Mouse (Mus musculus) neural tube, embryonic 15.5 days (tissue): ENCODE data around the gene Coq9. TPM values are rescaled to one million over a fixed set of nuclear protein-coding genes. Genes with fewer than 3 reads are reported as not detected.

Source experiments
- ATAC-seq: fragments of 200-750 bp; cut with Nextera tagmentation; 2 replicates; pipeline ENCODE4 v1.8.0; 2017; ENCODE audit warnings: mild to moderate bottlenecking, moderate TSS enrichment, moderate library complexity; ENCODE audit not compliant: low FRiP score
- H3K27ac ChIP-seq: fragments of 300-500 bp; sonication (generic); replicated peaks from 2 replicates; pipeline ENCODE4 v1.5.1; 2015; ENCODE audit warnings: mild to moderate bottlenecking, inconsistent platforms
- H3K27me3 ChIP-seq: fragments of 300-500 bp; sonication (generic); replicated peaks from 2 replicates; pipeline ENCODE4 v1.6.1; 2015; ENCODE audit warnings: inconsistent platforms
- H3K36me3 ChIP-seq: fragments of 300-500 bp; sonication (generic); 2 replicates; pipeline ENCODE4 v1.6.1; 2015; ENCODE audit warnings: inconsistent platforms
- H3K4me1 ChIP-seq: fragments of 300-500 bp; sonication (generic); 2 replicates; pipeline ENCODE4 v1.6.1; 2015; ENCODE audit warnings: inconsistent platforms
- H3K4me2 ChIP-seq: fragments of 300-500 bp; sonication (generic); 2 replicates; pipeline ENCODE4 v1.6.1; 2015; ENCODE audit warnings: inconsistent platforms, mild to moderate bottlenecking, moderate library complexity
- H3K4me3 ChIP-seq: fragments of 300-500 bp; sonication (generic); replicated peaks from 2 replicates; pipeline ENCODE4 v1.5.1; 2015; ENCODE audit warnings: mild to moderate bottlenecking, inconsistent platforms
- H3K9ac ChIP-seq: fragments of 300-500 bp; sonication (generic); replicated peaks from 2 replicates; pipeline ENCODE4 v1.6.1; 2015; ENCODE audit warnings: mild to moderate bottlenecking, inconsistent platforms
- H3K9me3 ChIP-seq: fragments of 300-500 bp; sonication (generic); replicated peaks from 2 replicates; pipeline ENCODE4 v1.6.1; 2016; ENCODE audit warnings: inconsistent platforms
- WGBS: fragments of 180-500 bp; shearing (Covaris S2); methylation state at CpG from one replicate; pipeline ENCODE4 v1.1.7; 2015; ENCODE audit warnings: mixed read lengths; 5-methylcytosine and 5-hydroxymethylcytosine counted together
- polyA plus RNA-seq: library from polyadenylated mRNA; unstranded; fragments of >200 nt; fragmentation: Nextera tagmentation; extraction: Ambion mirVana; gene quantifications from 2 replicates; pipeline ENCODE4 v1.2.1, GENCODE M21; 2015

The Coq9 gene
- polyA plus RNA-seq, 1 experiment from 2014 or later, result 61.4 TPM

GRCm38 (mm10) chr8:94900617-94901016, 62.5 kb downstream of the Coq9 start:
- Histone ChIP-seq H3K9me3 (no peaks in the 10 kb centered on the region), H3K27ac (no peak overlapping the region), H3K27me3 (no peaks in the 10 kb centered on the region), H3K4me3 (no peak overlapping the region), H3K4me2 (no peak overlapping the region), H3K9ac (no peak overlapping the region), H3K36me3 (no peaks in the 10 kb centered on the region), H3K4me1 (peaks cover 21% of the 10 kb centered on the region)
- WGBS, result 34% methylated on average over 6 of the region's 6 CpGs
- no peak for ATAC-seq

GRCm38 (mm10) chr8:94901031-94901430, 62.9 kb downstream of the Coq9 start:
- no peak overlapping the region for H3K9ac ChIP-seq
- H3K4me2 ChIP-seq, result no peak overlapping the region
- H3K4me1 ChIP-seq, result peaks cover 21% of the 10 kb centered on the region
- no peak overlapping the region for H3K4me3 ChIP-seq
- H3K9me3 ChIP-seq, result no peaks in the 10 kb centered on the region
- no peak overlapping the region; the same call in 1 of the 2 replicates for H3K27ac ChIP-seq
- H3K36me3 ChIP-seq, result no peaks in the 10 kb centered on the region
- WGBS, result 34% methylated on average over 5 of the region's 5 CpGs
- H3K27me3 ChIP-seq, result no peaks in the 10 kb centered on the region
- ATAC-seq, result no peak

GRCm38 (mm10) chr8:94903709-94904108, 65.6 kb downstream of the Coq9 start:
- no peaks in the 10 kb centered on the region for H3K27me3 ChIP-seq
- WGBS, result 28% methylated on average over 12 of the region's 12 CpGs

More at GRCm38 (mm10) chr8:94903709-94904108, 65.6 kb downstream of the Coq9 start:
- no peak overlapping the region for H3K9ac ChIP-seq
- H3K4me1 ChIP-seq, result peaks cover 23% of the 10 kb centered on the region
- ATAC-seq, result no peak
- no peak overlapping the region for H3K4me3 ChIP-seq
- H3K36me3 ChIP-seq, result no peaks in the 10 kb centered on the region
- H3K27ac ChIP-seq, result no peak overlapping the region
- H3K9me3 ChIP-seq, result no peaks in the 10 kb centered on the region
- H3K4me2 ChIP-seq, result no peak overlapping the region

Other genes starting within 250 kb of the Coq9 start
- gene Rspry1, start 236.4 kb upstream of the Coq9 start, polyA plus RNA-seq, result 50.0 and 50.2 TPM in 2 replicates
- 66.6 and 70.5 TPM in 2 replicates for gene Fam192a, start 236.3 kb upstream of the Coq9 start, polyA plus RNA-seq
- 179 and 182 TPM in 2 replicates for gene Arl2bp, start 171.7 kb upstream of the Coq9 start, polyA plus RNA-seq
- gene Pllp, start 142.0 kb upstream of the Coq9 start, polyA plus RNA-seq, result 3.9 and 8.6 TPM in 2 replicates
- 0.10 TPM in 1 of 2 replicates, not detected in the other for gene Ccl22, start 92.7 kb upstream of the Coq9 start, polyA plus RNA-seq
- 56.7 and 57.0 TPM in 2 replicates for gene Cx3cl1, start 66.3 kb upstream of the Coq9 start, polyA plus RNA-seq
- gene Ccl17, start 27.9 kb upstream of the Coq9 start, polyA plus RNA-seq, result 0.92 and 1.1 TPM in 2 replicates
- gene Ciapin1, start within 50 bp of the Coq9 start, polyA plus RNA-seq, result 177 and 195 TPM in 2 replicates
- 117 and 122 TPM in 2 replicates for gene Polr2c, start 19.1 kb downstream of the Coq9 start, polyA plus RNA-seq
- gene Dok4, start 38.0 kb downstream of the Coq9 start, polyA plus RNA-seq, result 100 and 116 TPM in 2 replicates
- gene Ccdc102a, start 79.8 kb downstream of the Coq9 start, polyA plus RNA-seq, result 6.2 and 13.2 TPM in 2 replicates
- gene Adgrg5, start 85.4 kb downstream of the Coq9 start, polyA plus RNA-seq, result 0.28 and 1.3 TPM in 2 replicates
- 80.9 and 96.9 TPM in 2 replicates for gene Adgrg1, start 136.4 kb downstream of the Coq9 start, polyA plus RNA-seq
- 0.95 and 4.7 TPM in 2 replicates for gene Adgrg3, start 179.4 kb downstream of the Coq9 start, polyA plus RNA-seq
- gene Drc7, start 216.8 kb downstream of the Coq9 start, polyA plus RNA-seq, result 1.2 and 1.8 TPM in 2 replicates
- 41.5 and 43.3 TPM in 2 replicates for gene Katnb1, start 242.9 kb downstream of the Coq9 start, polyA plus RNA-seq